ENCODE assay signal across 21 mouse cellular contexts in the genomic region with DNA sequence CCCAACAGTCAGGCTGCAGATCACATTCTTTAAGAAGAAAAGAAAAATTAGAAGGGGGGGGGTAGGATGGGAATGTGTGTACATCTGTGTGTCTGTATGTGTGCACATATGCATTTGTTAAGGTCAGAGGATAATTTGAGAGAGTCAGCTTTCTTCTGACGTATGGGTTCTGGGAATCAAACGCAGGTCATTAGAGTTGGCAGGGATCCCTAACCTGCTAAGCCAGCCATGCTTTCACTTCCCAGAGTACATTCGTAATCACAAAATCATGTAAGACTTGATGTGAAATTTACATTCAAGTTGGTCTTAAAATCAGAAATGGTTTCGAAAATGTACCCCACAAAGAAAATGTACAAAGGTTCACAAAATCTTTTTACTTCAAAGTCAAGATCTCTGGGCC. TPM values are rescaled to one million over a fixed set of nuclear protein-coding genes. Genes with fewer than 3 reads are reported as not detected.
A peak's percentile ranks its signal among the peaks of the same experiment; 100 is the strongest.
DNase-seq lines count a peak whose midpoint lies in the region; ATAC-seq and TF ChIP-seq lines count a peak whose summit lies in the region.
"Had no signal": no experiment of that assay in that cellular context is flagged by ENCODE, and none has a peak within 500 bp of the region (broad histone marks: within the 10 kb centered on the region; RNA-seq: fewer than 3 reads in every experiment).

No protein-coding gene starts in this region.

- H3K27ac ChIP-seq in embryonic facial prominence, embryonic 14.5 days (replicated peaks; ENCODE audit: low read depth, low read length), result no peak overlapping the region
- no peak overlapping the region for H3K27ac ChIP-seq in embryonic facial prominence, embryonic 10.5 days (replicated peaks)
- peak overlapping the region; percentile 77; the same call in 1 of the 2 replicates for H3K27ac ChIP-seq in hindbrain, embryonic 15.5 days (replicated peaks)
- H3K27ac ChIP-seq in hindbrain, embryonic 10.5 days, result no peak overlapping the region
- H3K27ac ChIP-seq in lung, embryonic 14.5 days (ENCODE audit: low read depth), result no peak overlapping the region
- H3K27ac ChIP-seq in embryonic fibroblast, embryonic 13.5 days (ENCODE audit: insufficient read depth, low read length), result peak overlapping the region; percentile 26; the same call in 1 of the 2 replicates
- H3K27ac ChIP-seq: stomach, embryonic 15.5 days had no signal

- TF ChIP-seq CTCF in lung, embryonic 14.5 days (IDR thresholded peaks at IDR 0.05; ENCODE audit: low read depth), result no peak
- TF ChIP-seq CTCF in embryonic fibroblast, embryonic 13.5 days (IDR thresholded peaks at IDR 0.05; ENCODE audit: borderline replicate concordance, insufficient read depth, low read length), result no peak

- no peaks in the 10 kb centered on the region for H3K9me3 ChIP-seq in embryonic facial prominence, embryonic 14.5 days (ENCODE audit: control insufficient read depth, low read length)
- H3K9me3 ChIP-seq in embryonic facial prominence, embryonic 10.5 days, result no peaks in the 10 kb centered on the region
- H3K9me3 ChIP-seq in hindbrain, embryonic 15.5 days, result no peaks in the 10 kb centered on the region
- H3K9me3 ChIP-seq in hindbrain, embryonic 10.5 days, result no peaks in the 10 kb centered on the region
- no peaks in the 10 kb centered on the region for H3K9me3 ChIP-seq in lung, embryonic 14.5 days (ENCODE audit: low read depth, low read length)
- H3K9me3 ChIP-seq: forebrain, embryonic 12.5 days; stomach, embryonic 15.5 days had no signal

- H3K27me3 ChIP-seq in embryonic facial prominence, embryonic 14.5 days (replicated peaks; ENCODE audit: control insufficient read depth, insufficient read depth, low read length), result no peaks in the 10 kb centered on the region
- H3K27me3 ChIP-seq in embryonic facial prominence, embryonic 10.5 days (replicated peaks; ENCODE audit: low read depth, poor library complexity, severe bottlenecking), result no peaks in the 10 kb centered on the region
- no peaks in the 10 kb centered on the region for H3K27me3 ChIP-seq in hindbrain, embryonic 15.5 days
- no peaks in the 10 kb centered on the region for H3K27me3 ChIP-seq in hindbrain, embryonic 10.5 days (ENCODE audit: insufficient read depth, poor library complexity, severe bottlenecking)
- H3K27me3 ChIP-seq in lung, embryonic 14.5 days (ENCODE audit: insufficient read depth, low read length), result no peaks in the 10 kb centered on the region
- H3K27me3 ChIP-seq: forebrain, embryonic 12.5 days; stomach, embryonic 15.5 days had no signal

- no peak overlapping the region for H3K4me2 ChIP-seq in embryonic facial prominence, embryonic 14.5 days (ENCODE audit: low read depth, low read length)
- H3K4me2 ChIP-seq in hindbrain, embryonic 15.5 days, result no peak overlapping the region
- no peak overlapping the region for H3K4me2 ChIP-seq in lung, embryonic 14.5 days
- H3K4me2 ChIP-seq: forebrain, embryonic 12.5 days; stomach, embryonic 15.5 days had no signal

- DNase-seq in embryonic facial prominence, embryonic 14.5 days (ENCODE audit: low spot score), result peak; percentile 59
- DNase-seq in embryonic facial prominence, embryonic 10.5 days (ENCODE audit: low spot score), result no peak
- no peak for DNase-seq in hindbrain, embryonic 10.5 days (ENCODE audit: low spot score)
- peak; percentile 37 for DNase-seq in lung, embryonic 14.5 days
- no peak for DNase-seq in lung, postnatal 36 days
- DNase-seq in cerebellum, adult 11 months, result no peak
- DNase-seq: adrenal gland, postnatal 14 days; cerebellum, adult 8-10 months; gastrocnemius, postnatal 36 days; heart, postnatal 10 days; kidney, adult 11 months; left cerebral cortex, postnatal 4 days; thymus, postnatal 25 days had no signal

- no peak for TF ChIP-seq POLR2A in embryonic fibroblast, embryonic 13.5 days (IDR thresholded peaks at IDR 0.05; ENCODE audit: low read depth, low read length)

- H3K36me3 ChIP-seq in embryonic facial prominence, embryonic 14.5 days (ENCODE audit: control insufficient read depth, insufficient read depth, low read length), result no peaks in the 10 kb centered on the region
- H3K36me3 ChIP-seq in embryonic facial prominence, embryonic 10.5 days (replicated peaks), result peaks cover 35% of the 10 kb centered on the region
- H3K36me3 ChIP-seq in hindbrain, embryonic 15.5 days, result no peaks in the 10 kb centered on the region
- peaks cover 37% of the 10 kb centered on the region for H3K36me3 ChIP-seq in hindbrain, embryonic 10.5 days
- 0 out of 2 replicates have a peak, but pooled peaks cover 4% of the 10 kb centered on the region for H3K36me3 ChIP-seq in lung, embryonic 14.5 days (ENCODE audit: insufficient read depth)
- H3K36me3 ChIP-seq: stomach, embryonic 15.5 days had no signal

- peaks cover 16% of the 10 kb centered on the region for H3K4me1 ChIP-seq in embryonic facial prominence, embryonic 14.5 days (ENCODE audit: control insufficient read depth, insufficient read depth, low read length)
- peaks cover 21% of the 10 kb centered on the region; the same call in 1 of the 2 replicates for H3K4me1 ChIP-seq in embryonic facial prominence, embryonic 10.5 days
- peaks cover 67% of the 10 kb centered on the region for H3K4me1 ChIP-seq in hindbrain, embryonic 15.5 days (replicated peaks)
- H3K4me1 ChIP-seq in hindbrain, embryonic 10.5 days (replicated peaks), result peaks cover 39% of the 10 kb centered on the region
- peaks cover 6% of the 10 kb centered on the region; the same call in 1 of the 2 replicates for H3K4me1 ChIP-seq in lung, embryonic 14.5 days (ENCODE audit: insufficient read depth)
- H3K4me1 ChIP-seq in embryonic fibroblast, embryonic 13.5 days (ENCODE audit: control insufficient read depth, insufficient read depth, low read length), result peaks cover 12% of the 10 kb centered on the region

- H3K9ac ChIP-seq in embryonic facial prominence, embryonic 14.5 days (ENCODE audit: low read depth, low read length), result no peak overlapping the region
- H3K9ac ChIP-seq in hindbrain, embryonic 15.5 days, result no peak overlapping the region
- H3K9ac ChIP-seq in lung, embryonic 14.5 days, result no peak overlapping the region
- H3K9ac ChIP-seq: forebrain, embryonic 12.5 days; stomach, embryonic 15.5 days had no signal

- ATAC-seq in embryonic facial prominence, embryonic 14.5 days (ENCODE audit: low read depth), result no peak
- no peak for ATAC-seq in hindbrain, embryonic 15.5 days (ENCODE audit: low FRiP score, low read depth)
- no peak for ATAC-seq in lung, embryonic 14.5 days (ENCODE audit: insufficient read depth)
- ATAC-seq: hindbrain, postnatal 0 days; midbrain, embryonic 16.5 days had no signal

- H3K4me3 ChIP-seq in embryonic facial prominence, embryonic 14.5 days (ENCODE audit: low read depth, low read length), result no peak overlapping the region
- no peak overlapping the region for H3K4me3 ChIP-seq in embryonic facial prominence, embryonic 10.5 days
- no peak overlapping the region for H3K4me3 ChIP-seq in hindbrain, embryonic 15.5 days
- no peak overlapping the region for H3K4me3 ChIP-seq in hindbrain, embryonic 10.5 days
- H3K4me3 ChIP-seq in lung, embryonic 14.5 days (ENCODE audit: low read depth, low read length), result no peak overlapping the region
- H3K4me3 ChIP-seq in embryonic fibroblast, embryonic 13.5 days (ENCODE audit: insufficient read depth, low read length), result no peak overlapping the region
- H3K4me3 ChIP-seq: erythroblast, embryonic 14.5 days; forebrain, embryonic 12.5 days; myocyte; stomach, embryonic 15.5 days had no signal

- WGBS in embryonic facial prominence, embryonic 14.5 days, result 55% methylated on average over 4 of the region's 4 CpGs
- 85% methylated on average over 4 of the region's 4 CpGs for WGBS in embryonic facial prominence, embryonic 10.5 days
- WGBS in hindbrain, embryonic 15.5 days, result 62% methylated on average over 4 of the region's 4 CpGs
- 89% methylated on average over 4 of the region's 4 CpGs for WGBS in hindbrain, embryonic 10.5 days
- WGBS in lung, embryonic 14.5 days, result 62% methylated on average over 4 of the region's 4 CpGs

RNA-seq across cellular contexts. Expression of gene Zfp609, which starts 38.8 kb away (rescaled TPM):
- polyA plus RNA-seq in embryonic facial prominence, embryonic 14.5 days (2014; fragmentation: Nextera tagmentation; extraction: Ambion mirVana), result 5.9 and 6.4 TPM in 2 replicates
- 6.9 and 7.0 TPM in 2 replicates for polyA plus RNA-seq in embryonic facial prominence, embryonic 10.5 days (2016; fragmentation: Nextera tagmentation; extraction: Ambion mirVana)
- polyA plus RNA-seq in hindbrain, embryonic 15.5 days (2015; fragmentation: Nextera tagmentation; extraction: Ambion mirVana), result 7.7 and 8.5 TPM in 2 replicates
- 6.8 and 9.2 TPM in 2 replicates for polyA plus RNA-seq in hindbrain, embryonic 10.5 days (2016; fragmentation: Nextera tagmentation; extraction: Ambion mirVana)
- polyA plus RNA-seq in lung, embryonic 14.5 days (2014; fragmentation: Nextera tagmentation; extraction: Ambion mirVana), result 7.4 and 7.6 TPM in 2 replicates
- 22.7 and 30.4 TPM in 2 replicates for polyA plus RNA-seq in embryonic fibroblast, embryonic 13.5 days (2011; ENCODE audit: insufficient read length, low read depth, missing spikeins)

Comparison
In these comparisons a context has a peak if more than half of its experiments do, and no peak if none do; other contexts are left out.
1. DNase-seq: peak in embryonic facial prominence, embryonic 14.5 days (single experiment) and lung, embryonic 14.5 days (single experiment); none in embryonic facial prominence, embryonic 10.5 days (single experiment), hindbrain, embryonic 10.5 days (single experiment), lung, postnatal 36 days (single experiment) and cerebellum, adult 11 months (single experiment).
2. H3K27ac ChIP-seq: peak in hindbrain, embryonic 15.5 days (single experiment) and embryonic fibroblast, embryonic 13.5 days (single experiment); none in embryonic facial prominence, embryonic 14.5 days (single experiment), embryonic facial prominence, embryonic 10.5 days (single experiment), hindbrain, embryonic 10.5 days (single experiment) and lung, embryonic 14.5 days (single experiment).